Mouse (Mus musculus): ENCODE data around the gene Smim5.
A peak's percentile ranks its signal among the peaks of the same experiment; 100 is the strongest.
"Not testable (repeated sequence)": the region's sequence is repeated elsewhere in the genome, so short reads cannot be mapped to it uniquely, and the experiment has no call there.

Smim5 gene

DNA sequence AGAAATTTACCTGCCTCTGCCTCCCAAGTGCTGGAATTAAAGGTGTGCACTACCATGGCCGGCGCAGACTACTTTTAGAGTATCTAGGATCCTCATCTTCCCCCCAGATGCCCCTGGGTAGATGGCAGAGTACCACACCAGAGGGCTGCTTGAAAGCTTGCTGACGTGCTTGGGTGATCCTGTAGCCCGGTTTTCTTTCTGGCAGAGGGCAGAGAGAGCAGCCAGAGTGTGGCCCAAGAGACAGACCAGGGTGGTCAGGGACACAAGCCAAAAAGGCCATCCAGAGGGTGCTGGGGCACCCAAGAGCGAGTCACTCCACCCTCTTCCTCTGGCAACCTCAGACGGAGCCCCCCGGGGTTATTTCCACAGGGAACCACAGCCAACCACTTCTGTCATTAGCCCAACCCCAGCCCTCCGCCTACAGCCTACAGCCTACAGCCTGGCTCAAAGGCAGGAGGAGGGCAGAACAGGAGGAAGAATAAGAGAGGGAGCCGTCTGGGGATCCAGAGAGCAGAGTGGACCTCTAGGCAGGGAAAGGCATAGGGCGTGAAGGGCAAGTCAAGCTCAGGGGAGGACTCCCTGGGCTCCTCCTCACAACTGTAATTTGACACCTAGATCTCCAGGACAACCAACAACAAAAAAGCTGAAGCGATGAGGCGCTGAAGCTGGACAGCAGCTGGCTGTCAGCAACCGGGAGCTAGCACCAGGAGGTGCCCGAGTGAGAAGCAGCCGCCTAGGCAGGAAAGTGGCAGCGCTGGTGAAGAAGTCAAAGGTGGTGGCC is at the start of gene Smim5:
Gene Smim5 (plus strand): TSS at position 481 of the 781 bp plus-strand sequence.
- peak; percentile 53 for DNase-seq

DNA sequence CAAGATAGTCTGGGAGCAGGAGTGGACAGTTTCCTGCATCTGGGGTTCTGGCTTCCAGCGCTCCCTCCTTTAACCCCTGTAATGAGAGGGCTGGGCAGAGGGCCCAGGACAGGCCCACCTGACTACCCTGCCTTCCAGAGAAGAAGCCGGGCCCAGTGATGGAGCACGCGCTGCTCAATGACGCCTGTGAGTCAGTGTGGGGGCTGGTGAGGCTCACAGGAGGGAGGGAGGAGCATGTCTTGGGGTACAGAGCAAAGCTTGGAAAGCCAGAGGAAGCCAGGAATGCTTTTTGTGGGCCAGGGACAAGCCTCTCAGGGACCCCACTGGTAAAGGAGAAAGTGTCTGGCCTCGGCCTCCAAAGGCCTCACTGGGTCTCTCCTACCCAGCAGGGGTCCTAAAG is 45.1 kb upstream of the Smim5 start:
- DNase-seq: no peak

DNA sequence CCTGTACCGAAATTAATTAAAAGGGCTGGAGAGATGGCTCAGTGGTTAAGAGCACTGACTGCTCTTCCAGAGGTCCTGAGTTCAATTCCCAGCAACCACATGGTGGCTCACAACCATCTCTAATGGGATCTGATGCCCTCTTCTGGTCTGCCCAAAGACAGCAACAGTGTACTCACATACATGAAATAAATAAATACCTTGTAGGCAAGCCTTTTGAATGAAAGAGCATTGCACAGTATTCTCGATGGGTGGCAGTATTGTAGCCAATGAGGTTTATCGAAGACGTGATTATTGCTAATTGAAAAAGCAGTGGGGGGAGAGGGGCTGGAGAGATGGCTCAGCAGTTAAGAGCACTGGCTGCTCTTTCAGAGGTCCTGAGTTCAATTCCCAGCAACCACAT is 42.6 kb upstream of the Smim5 start:
- not testable (repeated sequence) for DNase-seq

DNA sequence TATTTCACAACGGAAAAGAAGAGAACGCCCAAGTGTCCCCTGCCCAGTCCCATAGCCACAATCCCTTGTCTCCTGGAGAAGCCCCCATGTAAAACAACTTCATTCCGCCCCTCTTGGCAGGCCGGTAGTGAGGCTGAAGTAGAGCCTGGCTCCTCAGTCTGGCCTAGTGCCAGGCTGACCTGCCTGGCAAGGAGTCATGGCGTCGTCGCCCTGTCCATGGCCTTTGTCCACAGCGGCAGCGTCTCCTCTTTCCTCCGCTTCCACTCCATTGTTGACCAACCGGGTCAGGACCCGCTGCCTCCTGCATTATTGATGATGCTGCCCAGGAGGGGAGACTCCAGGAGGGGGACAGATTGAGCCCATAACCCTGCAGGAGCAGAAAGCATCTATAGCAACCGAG is 41.8 kb upstream of the Smim5 start:
- no peak for DNase-seq

DNA sequence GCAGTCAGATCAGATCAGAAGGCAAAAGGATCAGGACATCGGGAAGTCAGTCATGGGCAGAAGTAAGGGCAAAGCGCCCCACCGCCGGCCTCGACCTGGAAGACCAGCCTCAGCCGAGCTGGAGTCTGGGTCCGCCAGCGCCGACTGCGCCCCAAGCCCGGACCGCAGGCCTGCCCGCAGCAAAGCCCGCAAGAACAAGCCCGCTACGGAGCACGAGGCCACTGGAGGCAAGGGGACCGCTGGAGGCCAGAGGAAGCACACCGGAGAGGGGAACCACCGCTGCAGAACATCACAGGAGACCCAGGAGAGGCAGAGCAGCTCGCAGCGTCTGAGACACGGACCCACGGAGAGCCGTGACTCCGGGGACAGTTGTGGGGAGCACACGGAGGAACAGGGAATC is 41.4 kb upstream of the Smim5 start, which contains the start of gene Myo15b:
Gene Myo15b (plus strand): TSS at position 53 of the 400 bp plus-strand sequence.
- no peak for DNase-seq

DNA sequence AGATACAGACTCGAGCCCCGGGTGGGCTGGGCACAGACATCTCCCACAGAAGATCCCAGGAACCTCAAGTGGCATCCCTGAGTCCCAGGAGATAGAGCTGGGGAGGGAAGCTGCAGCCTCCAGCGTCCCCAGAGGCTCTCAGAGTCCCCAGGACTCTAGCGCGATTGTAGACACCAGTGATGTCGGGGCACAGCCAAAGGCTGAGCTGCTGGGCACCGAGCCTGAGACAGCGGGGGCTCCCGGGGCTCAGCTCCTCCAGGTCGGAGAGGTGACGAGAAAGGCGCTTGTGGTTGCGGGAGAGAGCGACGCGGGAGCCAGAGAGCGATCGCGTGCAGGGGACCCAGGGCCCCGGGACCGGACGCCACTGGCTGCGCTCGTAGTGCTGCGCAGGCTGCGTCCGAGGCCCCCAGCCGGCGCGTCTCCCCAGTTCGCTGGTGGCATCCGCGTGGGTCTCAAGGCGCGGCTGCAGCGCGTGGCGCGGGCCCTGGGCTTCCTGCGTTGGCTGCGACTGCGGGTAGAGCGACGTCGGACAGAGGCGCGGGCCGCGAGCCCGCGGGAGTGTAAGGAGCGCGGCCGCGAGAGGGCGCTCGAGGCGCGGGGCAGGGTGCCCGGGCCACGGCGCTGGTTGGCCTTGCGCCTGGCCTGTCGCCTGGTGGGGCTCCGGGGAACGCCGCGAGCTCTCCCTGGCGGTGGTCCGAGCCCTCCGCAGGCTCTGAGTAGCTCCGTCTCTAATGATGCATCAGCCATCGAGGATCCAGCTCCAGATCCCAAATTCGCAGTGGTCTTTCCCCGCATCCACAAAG is 40.4 kb upstream of the Smim5 start:
- peak; percentile 86 for DNase-seq

DNA sequence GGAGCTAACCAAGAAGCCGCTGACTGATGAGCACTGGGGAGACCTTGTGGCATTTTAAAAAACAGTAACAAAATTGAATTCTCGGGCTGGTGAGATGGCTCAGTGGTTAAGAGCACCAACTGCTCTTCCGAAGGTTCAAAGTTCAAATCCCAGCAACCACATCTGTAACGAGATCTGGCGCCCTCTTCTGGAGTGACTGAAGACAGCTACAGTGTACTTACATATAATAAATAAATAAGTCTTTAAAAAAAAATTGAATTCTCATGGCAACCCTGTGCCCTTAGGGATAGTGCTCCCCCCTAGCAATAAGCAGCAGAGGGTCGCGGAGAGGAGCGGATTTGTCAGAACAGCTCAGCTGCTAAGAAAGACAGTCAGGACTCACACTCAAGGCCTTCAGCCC is 35.9 kb upstream of the Smim5 start:
- DNase-seq: no peak

DNA sequence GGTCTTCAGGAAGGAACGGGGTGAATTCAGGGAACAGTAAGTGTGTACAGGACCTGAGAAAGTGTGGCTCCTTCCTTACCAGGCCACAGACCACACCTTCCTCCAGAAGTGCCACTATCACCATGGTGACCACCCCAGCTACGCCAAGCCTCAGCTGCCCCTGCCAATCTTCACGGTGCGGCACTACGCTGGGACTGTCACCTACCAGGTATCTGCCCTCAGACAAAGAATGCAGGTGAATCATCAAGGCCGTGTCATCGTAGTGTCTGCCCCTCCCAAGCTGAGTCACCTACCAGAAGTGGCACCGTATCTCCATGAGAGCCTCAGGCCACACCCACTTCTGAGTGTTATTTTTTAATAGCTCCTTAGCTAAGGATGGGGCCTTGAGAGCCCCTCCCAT is 30.4 kb upstream of the Smim5 start:
- no peak for DNase-seq

DNA sequence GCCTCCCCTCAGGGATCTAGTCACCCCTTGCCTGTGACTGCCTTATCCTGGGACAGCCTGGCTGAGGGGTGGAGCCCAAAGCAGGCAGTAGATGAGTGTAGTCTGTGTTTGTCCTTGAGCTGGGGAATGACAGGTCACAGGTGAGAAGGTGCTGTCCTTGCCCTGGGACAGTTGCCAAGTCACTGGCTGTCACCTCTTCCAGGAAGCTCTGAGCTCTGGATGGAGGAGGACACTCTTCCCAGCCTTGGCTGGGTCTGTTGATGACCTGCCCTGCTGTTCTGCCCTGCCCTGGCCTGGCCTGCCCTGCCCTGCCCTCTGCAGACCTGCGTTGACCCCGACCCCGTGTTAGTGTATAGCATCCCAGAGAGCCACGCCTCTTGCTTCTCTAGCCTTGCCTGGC is 27.3 kb upstream of the Smim5 start:
- DNase-seq: no peak

DNA sequence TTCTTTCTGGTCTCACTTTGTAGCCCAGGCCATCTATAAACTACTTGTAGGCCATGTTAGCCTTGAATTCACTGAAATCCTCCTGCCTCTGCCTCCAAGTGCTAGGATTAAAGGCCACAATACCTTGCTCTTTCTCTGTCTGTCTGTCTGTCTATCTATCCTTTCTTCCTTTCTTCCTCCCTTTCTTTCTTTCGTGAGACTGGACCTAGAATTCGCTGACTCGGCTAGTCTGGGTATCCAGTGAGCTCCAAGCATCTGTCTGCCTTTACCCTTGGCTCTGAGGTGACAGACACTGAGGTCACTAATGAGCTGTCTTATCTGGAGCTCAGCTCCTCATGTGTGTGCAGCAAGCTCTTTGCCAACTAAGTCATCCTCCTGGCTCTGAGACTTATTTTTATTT is 23.8 kb upstream of the Smim5 start:
- DNase-seq: no peak

DNA sequence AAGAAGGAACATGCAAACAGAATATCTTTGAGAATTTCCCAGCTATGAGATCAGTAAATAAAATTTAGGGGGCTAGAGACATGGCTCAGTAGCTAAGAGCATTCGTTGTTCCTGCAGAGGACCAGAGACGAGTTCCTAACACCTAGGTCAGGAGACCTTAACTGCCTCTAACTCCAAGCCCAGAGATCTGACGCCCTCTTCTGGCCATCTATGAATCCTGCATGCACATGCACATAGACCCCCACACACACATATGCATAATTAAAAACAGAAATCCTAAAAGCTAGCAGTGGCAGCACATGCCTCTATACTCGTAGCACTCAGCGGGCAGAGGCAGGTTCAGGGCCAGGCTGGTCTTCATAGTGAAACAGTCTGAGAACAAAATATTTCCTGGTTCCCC is 23.3 kb upstream of the Smim5 start:
- no peak for DNase-seq

DNA sequence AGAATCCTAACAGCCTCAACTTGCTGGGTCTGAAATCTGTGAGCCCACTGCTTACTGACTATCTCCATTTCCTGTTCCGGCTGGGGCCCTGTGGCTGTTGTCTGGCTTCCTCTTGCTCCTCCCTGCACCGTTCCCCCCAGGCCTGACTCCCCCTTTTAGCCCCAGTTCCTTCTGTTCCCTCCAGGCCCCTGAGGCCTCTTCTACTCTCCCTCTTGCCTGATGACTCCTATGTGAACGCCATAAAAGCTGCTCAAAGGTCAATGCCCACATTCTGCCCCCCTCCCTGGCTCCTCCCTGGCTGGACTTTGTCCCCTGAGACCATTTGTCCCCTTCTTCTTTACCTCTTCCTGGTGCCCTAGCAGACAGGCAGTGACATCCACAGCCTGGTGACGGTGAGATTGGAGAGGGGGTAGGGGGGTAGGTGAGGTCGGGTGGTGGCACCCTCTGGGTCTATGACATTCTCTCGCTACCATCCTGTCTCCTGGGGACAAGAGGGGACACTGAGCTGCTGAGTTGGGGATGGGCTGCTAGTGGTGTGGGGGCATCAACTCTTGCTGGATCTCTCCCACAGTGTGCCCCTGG is 22.5 kb upstream of the Smim5 start:
- no peak for DNase-seq

DNA sequence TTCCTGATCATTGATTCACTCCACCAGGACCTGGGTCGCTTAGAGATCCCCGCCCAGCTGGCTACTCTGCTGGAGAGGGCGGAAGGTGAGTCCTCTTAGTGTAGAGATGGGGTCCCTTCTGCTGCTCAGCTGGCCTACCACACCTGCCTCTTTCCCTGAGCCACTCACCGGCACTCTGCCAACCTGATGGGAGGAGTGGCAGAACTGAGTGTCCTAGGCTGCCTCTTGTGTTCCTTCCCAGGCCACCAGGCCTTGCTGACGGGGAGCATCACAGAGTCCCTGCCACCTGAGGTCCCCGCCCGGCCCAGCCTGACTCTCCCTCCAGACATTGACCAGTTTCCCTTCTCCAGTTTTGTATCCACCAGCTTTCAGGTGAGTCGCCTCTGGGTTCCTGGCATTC is 21.7 kb upstream of the Smim5 start:
- DNase-seq: no peak

DNA sequence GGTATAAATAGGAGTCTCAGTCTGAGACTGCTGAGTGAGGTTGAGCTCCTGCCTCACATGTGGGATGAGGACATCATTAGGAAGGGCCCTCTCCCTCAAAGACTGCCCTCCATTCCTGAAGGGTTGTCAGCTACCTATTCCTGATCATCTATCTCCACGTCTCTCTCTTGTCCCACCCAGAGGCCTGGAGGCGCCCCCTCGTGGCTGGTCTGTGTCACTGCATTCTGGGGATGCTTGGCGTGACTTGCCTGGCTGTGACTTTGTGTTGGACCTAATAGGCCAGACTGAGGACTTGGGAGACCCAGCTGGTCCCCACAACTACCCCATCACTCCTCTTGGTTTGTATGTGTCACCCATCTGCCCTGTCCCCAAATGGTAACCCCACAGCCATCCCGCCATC is 18.8 kb upstream of the Smim5 start:
- DNase-seq: peak; percentile 57

DNA sequence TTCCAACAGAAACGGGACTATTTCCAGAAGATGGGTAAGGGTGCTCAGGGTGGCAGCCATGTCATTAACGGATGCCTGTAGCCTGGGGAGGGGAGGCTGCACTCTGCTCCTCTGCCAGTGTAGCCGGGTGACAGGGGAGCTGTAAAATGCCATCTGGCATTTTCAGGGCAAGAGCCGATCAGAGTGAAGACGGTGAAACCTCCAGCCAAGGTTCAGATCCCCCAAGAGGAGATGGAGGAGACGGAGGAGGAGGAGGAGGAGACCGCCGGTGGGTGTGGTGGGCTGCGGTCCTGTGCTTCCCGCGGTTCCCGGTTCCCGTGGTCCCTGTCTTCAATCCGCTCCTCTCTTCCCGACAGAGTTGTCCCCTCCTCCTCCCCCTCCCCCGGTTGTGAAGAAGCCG is 16.5 kb upstream of the Smim5 start:
- DNase-seq: no peak

DNA sequence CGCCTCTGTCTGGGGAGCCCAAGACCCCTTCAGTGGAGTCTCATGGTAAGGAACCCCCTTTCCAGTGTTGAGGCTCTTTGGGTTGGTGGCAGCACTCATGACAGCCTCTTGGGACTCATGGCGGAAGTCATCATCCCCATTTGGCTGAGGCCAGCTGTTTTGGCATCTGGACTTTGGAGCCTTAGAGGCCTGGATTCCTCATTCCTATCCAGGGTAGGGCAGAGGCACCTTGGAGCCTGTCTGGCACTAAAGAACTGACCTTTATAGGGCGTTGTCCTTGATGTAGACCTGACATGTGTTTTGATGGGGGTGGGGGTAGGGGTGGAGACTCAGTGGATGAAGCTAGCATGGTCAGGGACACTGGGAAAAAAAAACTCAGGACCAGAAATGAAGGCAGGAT is 15.4 kb upstream of the Smim5 start:
- no peak for DNase-seq

DNA sequence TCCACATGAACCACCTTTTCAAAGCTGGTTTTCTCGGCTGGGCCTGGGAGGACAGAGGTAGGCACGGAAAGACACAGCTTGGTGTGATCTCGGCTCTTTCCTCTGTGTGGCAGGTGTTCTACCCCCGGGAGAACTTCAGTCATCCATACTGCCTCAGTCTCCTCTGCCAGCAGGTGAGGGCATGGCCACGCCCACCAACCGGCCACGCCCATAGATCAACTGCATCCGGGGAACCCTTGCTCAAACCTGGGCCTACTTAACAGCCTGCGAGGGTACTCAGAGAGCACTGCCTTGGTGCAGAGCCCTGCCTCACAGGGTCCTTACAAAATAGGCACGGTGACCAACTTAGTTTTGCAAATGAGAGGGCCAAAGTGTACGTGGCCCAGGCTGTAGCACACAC is 14.5 kb upstream of the Smim5 start:
- no peak for DNase-seq

DNA sequence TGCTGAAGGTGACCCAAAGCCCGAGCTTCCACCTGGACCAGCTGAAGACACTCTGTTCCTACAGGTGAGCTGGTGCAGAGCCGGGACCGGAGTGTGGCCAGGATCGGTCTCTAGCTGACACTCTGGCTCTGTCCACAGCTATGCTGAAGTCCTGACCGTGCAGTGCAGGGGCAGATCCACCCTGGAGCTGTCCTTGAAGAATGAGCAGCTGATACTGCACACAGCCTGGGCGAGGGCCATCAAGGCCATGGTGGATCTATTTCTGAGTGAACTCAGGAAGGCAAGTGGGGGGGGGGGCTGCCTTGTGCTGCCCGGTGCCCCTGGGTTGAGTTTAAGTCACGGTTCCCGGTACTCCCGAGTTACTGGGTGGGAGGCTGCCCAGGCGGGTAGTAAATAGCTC is 13.3 kb upstream of the Smim5 start:
- no peak for DNase-seq

DNA sequence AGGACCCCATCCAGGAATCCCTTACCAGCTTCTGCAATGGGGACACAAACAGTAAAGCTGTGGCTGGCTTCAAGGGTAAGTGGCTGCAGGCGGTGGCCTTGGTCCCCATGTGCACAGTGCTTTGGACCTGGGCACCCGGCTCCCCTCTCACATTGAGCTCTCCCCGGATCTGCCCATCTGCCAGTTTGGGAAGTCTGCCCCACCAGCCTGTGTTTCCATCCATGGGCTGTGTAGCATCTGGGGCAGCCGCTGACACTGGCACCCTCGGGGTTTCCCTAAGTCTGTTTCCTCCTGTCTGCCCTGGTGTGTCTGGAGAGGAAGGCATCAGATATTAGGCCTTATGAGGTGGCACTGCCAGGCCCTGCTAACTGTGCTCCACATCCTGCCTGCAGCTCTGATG is 11.7 kb upstream of the Smim5 start:
- DNase-seq: no peak

DNA sequence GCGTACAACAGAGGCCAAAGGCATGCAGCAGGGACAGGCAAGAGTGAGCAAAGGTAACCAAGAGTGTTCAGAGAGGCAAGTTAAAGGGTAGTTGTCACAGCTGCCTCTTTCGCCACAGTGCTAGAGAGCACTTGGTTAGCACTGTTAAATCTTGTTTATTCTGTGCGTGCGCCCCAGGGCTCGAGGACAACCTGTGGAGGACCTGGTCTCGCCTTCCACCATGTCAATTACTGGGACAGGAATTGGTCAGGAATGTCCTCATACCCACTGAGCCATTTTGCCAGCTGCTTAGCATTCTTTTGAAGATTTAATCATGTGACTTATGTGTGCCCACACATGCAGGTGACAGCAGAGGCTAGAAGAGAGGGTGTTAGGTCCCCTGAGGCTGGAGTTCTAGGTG is 10.6 kb upstream of the Smim5 start:
- no peak for DNase-seq

DNA sequence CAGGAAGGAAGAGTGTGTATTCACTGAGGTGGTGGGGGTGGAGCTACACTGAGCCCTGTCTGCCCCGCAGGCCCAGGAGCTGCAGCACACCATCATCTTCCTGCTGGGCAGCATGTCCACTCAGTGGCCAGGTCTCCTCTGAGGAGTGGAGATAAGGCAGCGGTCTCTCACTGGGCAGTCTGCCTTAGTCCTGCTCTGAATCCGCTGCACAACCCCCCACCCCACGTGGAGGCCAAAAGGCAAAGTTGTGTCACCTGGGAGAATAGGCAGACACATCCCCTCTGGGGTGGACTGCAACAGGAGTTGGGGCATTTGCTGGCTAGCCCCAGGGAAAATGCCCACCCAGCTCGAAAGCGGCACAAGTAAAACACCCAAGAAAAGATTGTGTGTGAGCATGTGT is 7.6 kb upstream of the Smim5 start:
- DNase-seq: no peak

DNA sequence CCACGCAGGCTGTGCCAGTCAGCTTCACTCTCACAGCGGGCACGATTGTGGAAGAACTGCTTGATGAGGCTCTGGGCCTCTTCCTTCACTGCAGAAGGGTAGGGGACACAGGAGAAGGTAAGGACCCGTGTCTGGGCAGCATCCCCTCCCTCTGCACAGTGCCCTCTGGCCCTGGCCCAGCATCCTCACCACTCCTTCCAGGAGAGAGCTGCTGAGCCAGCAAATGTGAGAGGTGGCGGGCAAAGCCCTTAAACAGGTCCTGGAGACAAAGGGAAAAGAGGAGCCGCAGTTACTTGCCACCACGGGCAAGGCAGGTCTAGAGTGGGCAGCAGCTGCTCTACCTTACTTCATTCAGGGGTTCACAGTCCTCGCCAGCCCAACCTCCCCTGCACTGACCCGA is 6.7 kb upstream of the Smim5 start:
- DNase-seq: no peak

DNA sequence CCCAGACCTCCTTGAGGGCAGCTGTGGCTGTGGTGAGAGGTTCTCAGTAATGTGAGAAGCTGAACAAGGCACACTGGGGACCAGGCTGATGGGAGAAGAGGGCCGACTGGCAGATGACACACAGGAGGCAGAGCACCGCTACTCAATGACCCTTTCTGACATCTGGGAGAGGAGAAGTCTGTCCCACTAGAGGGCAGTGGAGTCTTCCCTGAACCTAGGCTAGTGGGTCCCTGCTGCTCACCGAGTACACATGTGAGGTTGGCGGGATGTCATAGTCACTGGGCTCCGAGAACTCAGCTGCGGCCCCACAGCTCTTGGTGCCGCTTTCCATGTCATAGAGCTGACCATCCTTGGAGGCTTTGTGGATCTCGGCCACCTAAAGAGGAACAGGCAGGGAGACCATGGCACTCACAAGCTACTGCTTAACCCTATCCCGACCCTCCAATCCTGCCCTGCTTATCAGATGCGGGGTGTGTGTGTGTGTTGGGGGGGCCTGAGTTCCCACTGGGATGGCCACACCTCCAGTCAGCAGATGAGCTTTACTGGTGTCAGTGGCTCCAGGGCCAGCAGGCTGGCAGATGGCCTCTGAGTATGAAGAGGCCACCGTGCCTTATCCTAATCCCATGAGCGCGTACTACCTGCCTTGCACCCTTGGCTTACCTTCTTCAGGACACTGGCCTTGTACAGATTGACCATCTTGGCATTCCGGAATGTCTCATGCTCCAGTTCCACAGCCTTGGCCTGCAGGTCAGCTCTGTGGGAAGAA is 4.8 kb upstream of the Smim5 start:
- peak; percentile 69 for DNase-seq

All from thymus, postnatal 25 days (tissue).